Mouse (Mus musculus): Measurements from ENCODE around the gene Ms4a8a. TPM values are rescaled to one million over a fixed set of nuclear protein-coding genes. Genes with fewer than 3 reads are reported as not detected.
"Not testable (repeated sequence)": the region's sequence is repeated elsewhere in the genome, so short reads cannot be mapped to it uniquely, and the experiment has no call there.

Ms4a8a gene
- polyA plus RNA-seq, 1 experiment from 2014 or later: not detected

DNA sequence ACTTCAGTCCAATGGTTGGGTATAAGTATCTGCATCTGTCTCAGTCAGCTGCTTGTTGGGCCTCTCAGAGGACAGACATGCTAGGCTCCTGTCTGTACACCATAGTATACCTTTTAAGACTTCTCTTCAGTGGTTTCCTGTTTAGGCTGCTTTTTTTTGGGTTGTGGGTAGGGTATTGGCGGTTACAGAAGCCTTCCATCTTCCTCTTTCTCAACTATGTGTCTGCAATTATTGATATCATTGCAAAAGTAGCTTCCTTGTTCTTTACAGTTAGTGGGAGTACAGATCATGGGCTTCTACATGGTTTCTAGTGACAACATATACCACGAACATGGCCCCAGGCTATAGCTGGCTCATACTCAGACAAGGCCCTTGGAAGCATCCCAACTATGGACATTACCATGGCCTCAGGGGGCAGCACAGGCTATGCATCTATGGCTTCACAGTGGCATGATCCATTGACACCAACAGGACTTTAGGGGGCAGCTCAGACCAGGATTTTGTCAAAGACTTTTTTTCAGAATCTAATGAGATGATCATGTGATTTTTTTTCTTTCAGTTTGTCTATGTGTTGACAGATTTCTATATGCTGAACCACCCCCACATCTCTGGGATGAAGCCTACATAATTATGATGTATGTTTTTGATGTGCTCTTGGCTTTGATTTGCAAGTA lies 15.6 kb downstream of the Ms4a8a start:
- 83% methylated on average over 2 of the region's 2 CpGs for WGBS
- no peaks in the 10 kb centered on the region for H3K36me3 ChIP-seq (ENCODE audit: control insufficient read depth, insufficient read depth, low read length)
- H3K27me3 ChIP-seq (ENCODE audit: control insufficient read depth, insufficient read depth, low read length): no peaks in the 10 kb centered on the region
- ATAC-seq (ENCODE audit: low FRiP score, low TSS enrichment): no peak
- no peak overlapping the region for H3K4me2 ChIP-seq (replicated peaks; ENCODE audit: low read depth, low read length)
- H3K27ac ChIP-seq (ENCODE audit: low read depth, low read length): no peak overlapping the region
- H3K9ac ChIP-seq (ENCODE audit: low read depth, low read length): no peak overlapping the region
- H3K9me3 ChIP-seq (ENCODE audit: control insufficient read depth, low read length): no peaks in the 10 kb centered on the region
- H3K4me1 ChIP-seq (ENCODE audit: control insufficient read depth, insufficient read depth, low read length): no peaks in the 10 kb centered on the region
- H3K4me3 ChIP-seq (ENCODE audit: low read length): no peak overlapping the region

GRCm38 (mm10) chr19:11060900-11061299 lies 20.0 kb downstream of the Ms4a8a start:
- Histone ChIP-seq H3K4me1 (ENCODE audit: control insufficient read depth, insufficient read depth, low read length) (no peaks in the 10 kb centered on the region), H3K36me3 (ENCODE audit: control insufficient read depth, insufficient read depth, low read length) (no peaks in the 10 kb centered on the region), H3K27me3 (ENCODE audit: control insufficient read depth, insufficient read depth, low read length) (no peaks in the 10 kb centered on the region), H3K9me3 (ENCODE audit: control insufficient read depth, low read length) (no peaks in the 10 kb centered on the region), H3K27ac (ENCODE audit: low read depth, low read length) (no peak overlapping the region), H3K4me2 (replicated peaks; ENCODE audit: low read depth, low read length) (no peak overlapping the region), H3K4me3 (ENCODE audit: low read length) (no peak overlapping the region), H3K9ac (ENCODE audit: low read depth, low read length) (no peak overlapping the region)
- 83% methylated on average over 1 of the region's 1 CpGs for WGBS
- no peak for ATAC-seq (ENCODE audit: low FRiP score, low TSS enrichment)

DNA sequence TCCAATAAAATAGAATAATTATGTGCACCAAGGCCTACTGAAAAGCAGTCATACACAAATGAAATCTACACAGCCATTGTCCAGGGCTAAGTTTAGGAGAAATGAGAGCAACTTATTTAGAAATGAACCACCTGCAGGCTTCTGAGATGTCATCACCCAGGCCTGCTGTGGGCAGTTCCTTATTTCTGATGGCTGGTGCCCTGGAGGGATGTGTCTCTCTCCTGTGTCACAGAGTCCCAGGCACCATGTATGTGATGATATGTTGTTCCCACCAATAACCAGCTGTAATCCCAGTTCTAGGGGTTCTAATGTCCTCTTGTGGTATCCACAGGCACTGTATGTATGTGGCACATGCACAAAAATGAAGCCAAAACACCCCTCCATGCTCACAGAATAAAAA lies 20.9 kb downstream of the Ms4a8a start:
- no peaks in the 10 kb centered on the region for H3K4me1 ChIP-seq (ENCODE audit: control insufficient read depth, insufficient read depth, low read length)
- H3K36me3 ChIP-seq (ENCODE audit: control insufficient read depth, insufficient read depth, low read length): no peaks in the 10 kb centered on the region
- no peaks in the 10 kb centered on the region for H3K9me3 ChIP-seq (ENCODE audit: control insufficient read depth, low read length)
- H3K9ac ChIP-seq (ENCODE audit: low read depth, low read length): no peak overlapping the region
- no peak overlapping the region for H3K27ac ChIP-seq (ENCODE audit: low read depth, low read length)
- no peak overlapping the region for H3K4me3 ChIP-seq (ENCODE audit: low read length)
- ATAC-seq (ENCODE audit: low FRiP score, low TSS enrichment): no peak
- no peak overlapping the region for H3K4me2 ChIP-seq (replicated peaks; ENCODE audit: low read depth, low read length)
- no peaks in the 10 kb centered on the region for H3K27me3 ChIP-seq (ENCODE audit: control insufficient read depth, insufficient read depth, low read length)

DNA sequence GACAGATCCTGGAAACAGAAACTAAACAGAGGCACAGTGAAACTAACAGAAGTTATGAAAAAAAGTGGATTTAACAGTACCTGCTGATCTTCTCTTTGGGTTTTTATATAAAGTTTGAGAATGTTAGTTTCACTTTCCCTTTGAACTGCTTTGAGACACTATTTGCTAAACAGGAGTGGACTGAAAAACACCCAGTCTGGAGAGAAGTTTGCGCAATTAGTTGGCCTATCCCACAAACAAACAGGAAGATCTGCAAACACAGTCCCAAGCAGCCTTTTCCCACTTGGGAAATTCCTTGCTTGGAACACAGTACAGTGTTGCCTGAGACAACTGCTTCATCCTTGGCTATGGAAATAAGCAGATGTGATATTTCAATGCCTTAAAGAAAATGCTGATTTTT lies 25.2 kb downstream of the Ms4a8a start:
- H3K4me2 ChIP-seq (replicated peaks; ENCODE audit: low read depth, low read length); H3K9me3 ChIP-seq (ENCODE audit: control insufficient read depth, low read length); H3K4me1 ChIP-seq (ENCODE audit: control insufficient read depth, insufficient read depth, low read length); H3K4me3 ChIP-seq (ENCODE audit: low read length); H3K27me3 ChIP-seq (ENCODE audit: control insufficient read depth, insufficient read depth, low read length); H3K27ac ChIP-seq (ENCODE audit: low read depth, low read length); ATAC-seq (ENCODE audit: low FRiP score, low TSS enrichment); H3K36me3 ChIP-seq (ENCODE audit: control insufficient read depth, insufficient read depth, low read length); H3K9ac ChIP-seq (ENCODE audit: low read depth, low read length): not testable (repeated sequence)
- WGBS: 96% methylated on average over 1 of the region's 1 CpGs

- Histone ChIP-seq H3K4me2 (replicated peaks; ENCODE audit: low read depth, low read length) (no peak overlapping the region), H3K36me3 (ENCODE audit: control insufficient read depth, insufficient read depth, low read length) (no peaks in the 10 kb centered on the region)
- WGBS: 66% methylated on average over 3 of the region's 3 CpGs
Measured at GRCm38 (mm10) chr19:11053277-11053676, 27.6 kb downstream of the Ms4a8a start.

GRCm38 (mm10) chr19:11052877-11053276 lies 28.0 kb downstream of the Ms4a8a start:
- H3K27me3 ChIP-seq (ENCODE audit: control insufficient read depth, insufficient read depth, low read length): no peaks in the 10 kb centered on the region
- no peaks in the 10 kb centered on the region for H3K4me1 ChIP-seq (ENCODE audit: control insufficient read depth, insufficient read depth, low read length)
- no peak overlapping the region for H3K9ac ChIP-seq (ENCODE audit: low read depth, low read length)
- no peak overlapping the region for H3K27ac ChIP-seq (ENCODE audit: low read depth, low read length)
- ATAC-seq (ENCODE audit: low FRiP score, low TSS enrichment): no peak
- 67% methylated on average over 5 of the region's 5 CpGs for WGBS
- H3K4me2 ChIP-seq (replicated peaks; ENCODE audit: low read depth, low read length): no peak overlapping the region
- no peak overlapping the region for H3K4me3 ChIP-seq (ENCODE audit: low read length)
- H3K9me3 ChIP-seq (ENCODE audit: control insufficient read depth, low read length): no peaks in the 10 kb centered on the region
- H3K36me3 ChIP-seq (ENCODE audit: control insufficient read depth, insufficient read depth, low read length): no peaks in the 10 kb centered on the region

More at GRCm38 (mm10) chr19:11053277-11053676, 27.6 kb downstream of the Ms4a8a start:
- no peaks in the 10 kb centered on the region for H3K27me3 ChIP-seq (ENCODE audit: control insufficient read depth, insufficient read depth, low read length)
- H3K27ac ChIP-seq (ENCODE audit: low read depth, low read length): no peak overlapping the region
- no peak overlapping the region for H3K4me3 ChIP-seq (ENCODE audit: low read length)
- H3K4me1 ChIP-seq (ENCODE audit: control insufficient read depth, insufficient read depth, low read length): no peaks in the 10 kb centered on the region
- H3K9ac ChIP-seq (ENCODE audit: low read depth, low read length): no peak overlapping the region
- H3K9me3 ChIP-seq (ENCODE audit: control insufficient read depth, low read length): no peaks in the 10 kb centered on the region
- ATAC-seq (ENCODE audit: low FRiP score, low TSS enrichment): no peak

DNA sequence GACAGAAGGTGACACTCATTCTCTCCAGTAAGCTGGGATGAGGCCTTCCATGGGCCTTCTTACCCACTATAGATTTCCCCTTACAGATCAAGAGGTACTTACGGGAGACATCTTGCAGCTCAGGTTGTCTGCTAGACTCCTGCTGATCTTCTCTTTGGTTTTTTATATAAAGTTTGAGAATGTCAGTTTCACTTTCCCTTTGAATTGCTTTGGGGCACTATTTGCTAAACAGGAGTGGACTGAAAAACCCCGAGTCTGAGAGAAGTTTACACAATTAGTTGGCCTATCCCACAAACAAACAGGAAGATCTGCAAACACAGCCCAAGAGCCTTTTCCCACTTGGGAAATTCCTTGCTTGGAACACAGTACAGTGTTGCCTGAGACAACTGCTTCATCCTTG lies 30.6 kb downstream of the Ms4a8a start:
- no peak overlapping the region for H3K27ac ChIP-seq (ENCODE audit: low read depth, low read length)
- no peaks in the 10 kb centered on the region for H3K9me3 ChIP-seq (ENCODE audit: control insufficient read depth, low read length)
- no peak overlapping the region for H3K9ac ChIP-seq (ENCODE audit: low read depth, low read length)
- no peak overlapping the region for H3K4me2 ChIP-seq (replicated peaks; ENCODE audit: low read depth, low read length)
- ATAC-seq (ENCODE audit: low FRiP score, low TSS enrichment): no peak
- H3K4me1 ChIP-seq (ENCODE audit: control insufficient read depth, insufficient read depth, low read length): no peaks in the 10 kb centered on the region
- H3K36me3 ChIP-seq (ENCODE audit: control insufficient read depth, insufficient read depth, low read length): no peaks in the 10 kb centered on the region
- no peaks in the 10 kb centered on the region for H3K27me3 ChIP-seq (ENCODE audit: control insufficient read depth, insufficient read depth, low read length)
- 82% methylated on average over 2 of the region's 2 CpGs for WGBS
- no peak overlapping the region for H3K4me3 ChIP-seq (ENCODE audit: low read length)

GRCm38 (mm10) chr19:11049426-11049825 lies 31.5 kb downstream of the Ms4a8a start:
- Histone ChIP-seq H3K36me3 (ENCODE audit: control insufficient read depth, insufficient read depth, low read length) (no peaks in the 10 kb centered on the region), H3K9ac (ENCODE audit: low read depth, low read length) (no peak overlapping the region; the same call in 1 of the 2 replicates), H3K27ac (ENCODE audit: low read depth, low read length) (no peak overlapping the region), H3K4me3 (ENCODE audit: low read length) (no peak overlapping the region), H3K4me1 (ENCODE audit: control insufficient read depth, insufficient read depth, low read length) (no peaks in the 10 kb centered on the region), H3K9me3 (ENCODE audit: control insufficient read depth, low read length) (no peaks in the 10 kb centered on the region), H3K4me2 (replicated peaks; ENCODE audit: low read depth, low read length) (no peak overlapping the region), H3K27me3 (ENCODE audit: control insufficient read depth, insufficient read depth, low read length) (no peaks in the 10 kb centered on the region)
- no peak for ATAC-seq (ENCODE audit: low FRiP score, low TSS enrichment)

DNA sequence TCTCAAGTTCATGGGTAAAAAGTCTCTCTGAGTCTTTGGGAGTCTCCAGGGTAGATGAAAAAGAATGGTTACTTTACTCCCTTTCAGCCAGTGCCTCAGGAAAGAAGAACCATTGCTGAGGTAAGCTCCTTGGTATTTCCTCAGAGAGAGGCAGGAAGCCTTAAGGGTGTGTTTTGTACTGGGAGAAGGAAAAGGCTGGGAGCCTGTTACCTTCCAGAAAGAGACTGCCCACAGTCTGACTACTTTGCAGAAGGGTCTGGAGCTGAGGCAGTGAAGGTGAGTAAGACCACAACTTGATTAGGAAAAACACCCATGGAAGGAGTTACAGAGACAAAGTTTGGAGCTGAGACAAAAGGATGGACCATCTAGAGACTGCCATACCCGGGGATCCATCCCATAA lies 32.4 kb downstream of the Ms4a8a start:
- Histone ChIP-seq H3K9me3 (ENCODE audit: control insufficient read depth, low read length) (no peaks in the 10 kb centered on the region), H3K27ac (ENCODE audit: low read depth, low read length) (no peak overlapping the region), H3K36me3 (ENCODE audit: control insufficient read depth, insufficient read depth, low read length) (no peaks in the 10 kb centered on the region), H3K27me3 (ENCODE audit: control insufficient read depth, insufficient read depth, low read length) (no peaks in the 10 kb centered on the region), H3K4me3 (ENCODE audit: low read length) (no peak overlapping the region), H3K4me2 (replicated peaks; ENCODE audit: low read depth, low read length) (no peak overlapping the region), H3K9ac (ENCODE audit: low read depth, low read length) (no peak overlapping the region), H3K4me1 (ENCODE audit: control insufficient read depth, insufficient read depth, low read length) (no peaks in the 10 kb centered on the region)
- no peak for ATAC-seq (ENCODE audit: low FRiP score, low TSS enrichment)
- 100% methylated on average over 1 of the region's 1 CpGs for WGBS

Data from kidney, embryonic 14.5 days (tissue).